Mouse (Mus musculus): ENCODE data around the gene Gm45837.

DNA sequence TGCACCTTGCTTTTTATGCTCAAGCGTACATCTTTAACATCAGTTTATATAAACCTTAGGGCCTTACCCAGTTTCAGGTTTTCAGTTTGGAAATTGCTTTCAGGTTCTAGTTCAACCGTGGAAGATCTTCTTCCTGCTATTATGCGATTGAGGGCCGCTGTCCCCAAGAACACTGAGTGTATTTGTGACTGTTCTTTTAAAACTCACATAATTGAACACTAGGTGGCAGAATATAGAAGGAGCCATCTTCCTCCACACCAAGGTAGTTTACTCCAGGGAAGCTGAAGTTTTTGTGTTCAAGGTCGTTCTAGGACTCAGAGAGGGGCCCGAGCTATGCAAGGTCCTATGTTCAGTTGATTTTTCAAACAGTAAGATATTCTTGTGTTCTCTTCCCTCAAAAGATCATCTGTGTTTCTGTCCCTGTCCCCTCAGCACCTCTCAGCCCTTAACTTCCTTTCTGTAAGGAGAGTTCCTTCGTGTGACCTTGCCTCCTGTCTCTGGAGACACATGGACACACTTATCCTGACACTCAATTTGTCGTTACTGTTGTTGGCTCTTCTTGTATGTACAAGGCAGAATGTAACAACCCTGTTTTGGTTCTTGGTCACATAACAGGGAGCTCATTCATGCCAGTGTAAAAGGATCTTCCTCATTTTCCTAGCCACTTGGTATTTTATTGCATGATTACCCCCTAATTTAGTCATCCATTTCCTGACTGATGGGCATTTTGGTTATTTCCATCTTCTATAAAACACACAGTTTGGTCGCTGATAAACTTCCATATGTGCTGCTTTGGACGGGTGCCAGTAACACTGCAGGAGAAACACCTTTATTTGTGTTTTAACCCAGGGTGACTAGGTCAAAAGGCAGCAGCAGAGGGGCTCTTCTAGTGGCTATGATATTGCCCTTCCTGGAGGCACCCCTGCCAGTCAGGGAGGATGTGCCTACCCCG is 42.5 kb upstream of the Gm45837 start:
- no peak for TF ChIP-seq POLR2A (IDR thresholded peaks at IDR 0.05; ENCODE audit: insufficient read length, low read depth)
- TF ChIP-seq USF1 (IDR thresholded peaks at IDR 0.05; ENCODE audit: low read depth), result no peak
- no peak for TF ChIP-seq CEBPB (IDR thresholded peaks at IDR 0.05; ENCODE audit: insufficient read depth, poor library complexity, severe bottlenecking)
- no peak for TF ChIP-seq MAX (IDR thresholded peaks at IDR 0.05; ENCODE audit: low read depth)
- TF ChIP-seq MYOG (IDR thresholded peaks at IDR 0.05; ENCODE audit: control insufficient read depth in 1 of 3, insufficient read depth in 1 of 3, insufficient read length in 2 of 3, low read depth in 2 of 3), result no peak
- no peak for TF ChIP-seq E2F4 (IDR thresholded peaks at IDR 0.05; ENCODE audit: insufficient read depth)
- TF ChIP-seq SRF (IDR thresholded peaks at IDR 0.05; ENCODE audit: control insufficient read depth, insufficient read length, low read depth), result no peak
- no peak for TF ChIP-seq TCF12 (IDR thresholded peaks at IDR 0.05; ENCODE audit: insufficient read depth, poor library complexity, severe bottlenecking)
- no peak for TF ChIP-seq POLR2AphosphoS2 (IDR thresholded peaks at IDR 0.05; ENCODE audit: insufficient read length, low read depth)
- TF ChIP-seq REST (IDR thresholded peaks at IDR 0.05; ENCODE audit: insufficient read depth, insufficient read length), result no peak
- no peak for TF ChIP-seq MYOD1 (IDR thresholded peaks at IDR 0.05; ENCODE audit: control insufficient read depth in 1 of 3, insufficient read length in 2 of 3, low read depth in 2 of 3)
- TF ChIP-seq TCF3 (IDR thresholded peaks at IDR 0.05; ENCODE audit: insufficient read length, low read depth), result no peak
